Mouse (Mus musculus): ENCODE data around the gene Luzp2.
"Not testable (repeated sequence)": the region's sequence is repeated elsewhere in the genome, so short reads cannot be mapped to it uniquely, and the experiment has no call there.

Gene Luzp2

GRCm38 (mm10) chr7:55009173-55009771, 174.0 kb downstream of the Luzp2 start:
- DNase-seq, result no peak

- not testable (repeated sequence) for DNase-seq
Measured at GRCm38 (mm10) chr7:55133850-55134249, 298.6 kb downstream of the Luzp2 start.

GRCm38 (mm10) chr7:55188927-55189326, 353.6 kb downstream of the Luzp2 start:
- DNase-seq, result no peak

GRCm38 (mm10) chr7:55189496-55189895, 354.2 kb downstream of the Luzp2 start:
- no peak for DNase-seq

- DNase-seq, result no peak
Measured at GRCm38 (mm10) chr7:55190655-55191054, 355.4 kb downstream of the Luzp2 start.

- no peak for DNase-seq
Measured at GRCm38 (mm10) chr7:55198806-55199205, 363.5 kb downstream of the Luzp2 start.

GRCm38 (mm10) chr7:55222997-55223396, 387.7 kb downstream of the Luzp2 start:
- DNase-seq, result no peak

GRCm38 (mm10) chr7:55229407-55229806, 394.1 kb downstream of the Luzp2 start:
- DNase-seq, result no peak
